Comparison of ENCODE assay signal across 8 mouse cellular contexts in the genomic region with DNA sequence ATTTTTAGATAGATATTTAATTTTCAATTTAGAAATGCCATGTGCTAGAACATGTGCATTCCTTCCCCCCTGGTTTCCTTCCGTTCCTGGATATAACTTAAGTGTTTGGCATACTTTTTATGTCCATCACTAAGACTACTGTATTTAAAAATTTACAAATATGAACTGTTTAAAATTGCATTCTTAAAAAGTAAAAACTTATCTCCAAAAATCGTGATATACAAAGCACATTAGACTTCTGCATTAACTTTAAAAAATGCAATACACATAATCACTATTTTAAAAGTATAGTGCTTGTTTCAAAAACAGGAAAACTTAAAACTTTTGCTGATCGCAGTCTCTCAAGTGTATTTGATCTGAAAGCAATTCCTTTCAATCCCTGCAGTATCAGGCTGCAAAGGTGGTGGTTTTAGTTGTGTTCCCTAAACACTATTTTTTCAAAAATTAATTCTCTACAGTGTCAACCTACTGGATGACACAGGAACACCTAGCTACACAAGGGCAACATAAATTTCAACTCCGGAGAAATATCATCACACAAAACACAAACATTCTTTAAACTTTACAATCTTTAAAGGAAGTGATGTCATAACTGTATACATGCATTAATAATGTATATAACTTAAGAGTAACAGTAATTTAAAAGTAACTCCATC. TPM values are rescaled to one million over a fixed set of nuclear protein-coding genes. Genes with fewer than 3 reads are reported as not detected.
DNase-seq lines count a peak whose midpoint lies in the region; ATAC-seq lines count a peak whose summit lies in the region.

No protein-coding gene starts in this region.

- WGBS in lung, embryonic 15.5 days = 4% methylated on average over 4 of the region's 4 CpGs
- WGBS in embryonic facial prominence, embryonic 15.5 days = 5% methylated on average over 4 of the region's 4 CpGs
- WGBS in limb, embryonic 11.5 days = 17% methylated on average over 4 of the region's 4 CpGs
- 12% methylated on average over 4 of the region's 4 CpGs for WGBS in neural tube, embryonic 15.5 days

- peaks cover 34% of the 10 kb centered on the region for H3K4me1 ChIP-seq in lung, embryonic 15.5 days
- H3K4me1 ChIP-seq in embryonic facial prominence, embryonic 15.5 days = peaks cover 31% of the 10 kb centered on the region
- H3K4me1 ChIP-seq in limb, embryonic 11.5 days (ENCODE audit: control insufficient read depth, insufficient read depth, low read length) = peaks cover 7% of the 10 kb centered on the region; the same call in 1 of the 2 replicates
- H3K4me1 ChIP-seq in neural tube, embryonic 15.5 days = peaks cover 32% of the 10 kb centered on the region

- peak overlapping the region; percentile 54 for H3K9ac ChIP-seq in lung, embryonic 15.5 days
- H3K9ac ChIP-seq in embryonic facial prominence, embryonic 15.5 days = peak overlapping the region; percentile 51
- H3K9ac ChIP-seq in limb, embryonic 11.5 days (ENCODE audit: low read length) = peak overlapping the region; percentile 69
- H3K9ac ChIP-seq in neural tube, embryonic 15.5 days (replicated peaks) = peak overlapping the region; percentile 52

- H3K27me3 ChIP-seq in lung, embryonic 15.5 days = no peaks in the 10 kb centered on the region
- H3K27me3 ChIP-seq in embryonic facial prominence, embryonic 15.5 days = no peaks in the 10 kb centered on the region
- H3K27me3 ChIP-seq in limb, embryonic 11.5 days (ENCODE audit: control insufficient read depth, insufficient read depth, low read length) = no peaks in the 10 kb centered on the region
- no peaks in the 10 kb centered on the region for H3K27me3 ChIP-seq in neural tube, embryonic 15.5 days (replicated peaks)

- H3K36me3 ChIP-seq in lung, embryonic 15.5 days = peaks cover 6% of the 10 kb centered on the region
- peaks cover 7% of the 10 kb centered on the region; the same call in 1 of the 2 replicates for H3K36me3 ChIP-seq in embryonic facial prominence, embryonic 15.5 days
- H3K36me3 ChIP-seq in limb, embryonic 11.5 days (ENCODE audit: control insufficient read depth, insufficient read depth, low read length) = 0 out of 2 replicates have a peak, but pooled peaks cover 3% of the 10 kb centered on the region
- H3K36me3 ChIP-seq in neural tube, embryonic 15.5 days = no peaks in the 10 kb centered on the region

- peak overlapping the region; percentile 95 for H3K27ac ChIP-seq in lung, embryonic 15.5 days
- peak overlapping the region; percentile 95 for H3K27ac ChIP-seq in embryonic facial prominence, embryonic 15.5 days (replicated peaks)
- peak overlapping the region; percentile 91 for H3K27ac ChIP-seq in limb, embryonic 11.5 days (replicated peaks; ENCODE audit: low read depth, low read length)
- peak overlapping the region; percentile 91 for H3K27ac ChIP-seq in neural tube, embryonic 15.5 days (replicated peaks)

- no peaks in the 10 kb centered on the region for H3K9me3 ChIP-seq in lung, embryonic 15.5 days
- H3K9me3 ChIP-seq in embryonic facial prominence, embryonic 15.5 days (replicated peaks) = no peaks in the 10 kb centered on the region
- no peaks in the 10 kb centered on the region for H3K9me3 ChIP-seq in limb, embryonic 11.5 days (ENCODE audit: control insufficient read depth, low read length)
- no peaks in the 10 kb centered on the region for H3K9me3 ChIP-seq in neural tube, embryonic 15.5 days (replicated peaks)

- H3K4me3 ChIP-seq in lung, embryonic 15.5 days = peak overlapping the region; percentile 40
- H3K4me3 ChIP-seq in embryonic facial prominence, embryonic 15.5 days (replicated peaks) = peak overlapping the region; percentile 49
- peak overlapping the region; percentile 30 for H3K4me3 ChIP-seq in limb, embryonic 11.5 days (ENCODE audit: low read depth, low read length)
- H3K4me3 ChIP-seq in neural tube, embryonic 15.5 days (replicated peaks) = peak overlapping the region; percentile 44

- no peak for DNase-seq in lung, postnatal 14 days
- DNase-seq in limb, embryonic 11.5 days (ENCODE audit: low spot score) = no peak
- DNase-seq in frontal cortex, postnatal 25 days (ENCODE audit: low spot score in 2 of 2) = no peak
- DNase-seq in right cerebral cortex, postnatal 36 days (ENCODE audit: low spot score in 2 of 2) = no peak
- no peak for DNase-seq in gastrocnemius, postnatal 10 days

- ATAC-seq in lung, embryonic 15.5 days (ENCODE audit: borderline replicate concordance, extremely low read depth, low FRiP score, low TSS enrichment) = no peak
- no peak for ATAC-seq in embryonic facial prominence, embryonic 15.5 days (ENCODE audit: insufficient number of reproducible peaks, low FRiP score, low TSS enrichment, low read depth)
- no peak for ATAC-seq in limb, embryonic 11.5 days (ENCODE audit: insufficient number of reproducible peaks, low FRiP score, low TSS enrichment, low read depth)
- no peak for ATAC-seq in neural tube, embryonic 15.5 days (ENCODE audit: low FRiP score)

- H3K4me2 ChIP-seq in lung, embryonic 15.5 days = peak overlapping the region; percentile 63
- H3K4me2 ChIP-seq in embryonic facial prominence, embryonic 15.5 days (replicated peaks) = peak overlapping the region; percentile 56
- peak overlapping the region; percentile 70 for H3K4me2 ChIP-seq in limb, embryonic 11.5 days (ENCODE audit: low read depth, severe bottlenecking)
- H3K4me2 ChIP-seq in neural tube, embryonic 15.5 days = peak overlapping the region; percentile 65

RNA-seq across cellular contexts. Expression of a gene that starts 3.1 kb away (rescaled TPM):
- 48.8 and 59.0 TPM in 2 replicates for polyA plus RNA-seq in lung, embryonic 15.5 days (2015; fragmentation: Nextera tagmentation; extraction: Ambion mirVana)
- 46.7 and 53.0 TPM in 2 replicates for polyA plus RNA-seq in embryonic facial prominence, embryonic 15.5 days (2015; fragmentation: Nextera tagmentation; extraction: Ambion mirVana)
- polyA plus RNA-seq in limb, embryonic 11.5 days (2014; fragmentation: Nextera tagmentation; extraction: Ambion mirVana) = 48.9 and 64.6 TPM in 2 replicates
- 31.2 and 39.3 TPM in 2 replicates for polyA plus RNA-seq in neural tube, embryonic 15.5 days (2015; fragmentation: Nextera tagmentation; extraction: Ambion mirVana)
- total RNA-seq in gastrocnemius, postnatal 10 days (2021) = 10 to 100 TPM; 42.9 to 57.0 TPM
